Mouse (Mus musculus): ENCODE results near the gene Cwc25.

The Cwc25 gene

DNA sequence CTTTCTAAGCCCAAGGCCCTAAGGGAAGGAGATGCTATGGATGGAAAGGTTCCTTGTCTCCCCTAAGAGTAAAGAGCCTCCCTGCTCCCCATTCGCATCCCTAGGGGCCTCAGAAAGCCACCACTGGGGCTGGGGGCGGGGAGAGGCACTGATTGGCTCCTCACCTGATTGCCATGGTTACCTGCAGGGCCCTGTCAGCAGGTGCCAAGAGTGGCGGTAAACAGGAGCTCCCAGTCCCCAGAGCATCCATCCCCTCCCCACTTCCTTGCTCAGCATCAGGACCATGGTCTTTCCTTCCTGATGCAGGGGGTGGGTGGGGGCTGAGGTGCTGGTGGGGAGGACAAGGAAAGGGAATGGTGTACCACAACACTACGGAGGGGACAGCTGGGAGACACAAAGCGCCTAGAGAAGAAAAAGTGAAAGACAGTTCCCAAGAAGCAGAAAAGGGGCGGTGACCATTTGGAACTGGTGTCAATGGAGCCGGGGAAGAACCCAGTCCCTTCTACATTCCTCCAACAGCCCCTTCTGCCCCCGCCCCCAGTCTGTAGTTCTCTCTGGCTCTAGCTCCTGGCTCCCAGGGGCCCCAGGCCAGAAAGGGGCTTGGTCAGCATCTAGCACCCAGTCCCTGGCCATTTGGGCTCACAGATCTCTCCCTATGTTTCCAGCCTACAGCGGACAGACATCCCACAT is 70.5 kb downstream of the Cwc25 start:
- in situ Hi-C loops (cut with MboI; ENCODE audit: low pct_unique_long_range_greater_than_20kb in 1 of 2, low sequenced_read_pairs in 2 of 2, unreplicated experiment in 1 of 2) = loop anchor here in 1 of 2 experiments (5.0 kb wide), 1 partner anchor 64 kb away; no protein-coding TSS in a partner anchor
